Mouse (Mus musculus): ENCODE data around the gene Faim2. TPM values are rescaled to one million over a fixed set of nuclear protein-coding genes. Genes with fewer than 3 reads are reported as not detected.

The Faim2 gene
- polyA plus RNA-seq, 1 experiment from 2014 or later = 0.94 TPM

GRCm38 (mm10) chr15:99474576-99474926 is 53.4 kb downstream of the Faim2 start, which contains the start of gene Bcdin3d:
Gene Bcdin3d, minus strand, starts transcription at chr15:99474730.
- H3K9ac ChIP-seq (ENCODE audit: low read length) = peak within 1 kb of the TSS; percentile 79
- under 1% methylated on average over 26 of the region's 26 CpGs for WGBS

GRCm38 (mm10) chr15:99473801-99474575 is 54.0 kb downstream of the Faim2 start:
- Histone ChIP-seq H3K36me3 (ENCODE audit: control insufficient read depth, insufficient read depth, low read length) (peaks cover 6% of the 10 kb centered on the region; the same call in 1 of the 2 replicates), H3K27ac (ENCODE audit: low read length) (peak overlapping the region; percentile 92), H3K4me3 (ENCODE audit: low read length) (peak overlapping the region; percentile 67), H3K4me2 (ENCODE audit: low read depth, low read length) (peak overlapping the region; percentile 63), H3K4me1 (replicated peaks; ENCODE audit: control insufficient read depth, insufficient read depth, low read length) (peaks cover 12% of the 10 kb centered on the region; the same call in 1 of the 2 replicates), H3K27me3 (ENCODE audit: control insufficient read depth, insufficient read depth, low read depth, low read length) (no peaks in the 10 kb centered on the region), H3K9ac (ENCODE audit: low read length) (peak overlapping the region; percentile 79), H3K9me3 (ENCODE audit: control insufficient read depth, low read length) (no peaks in the 10 kb centered on the region)
- ATAC-seq (ENCODE audit: low read depth) = peak; percentile 89
- 2% methylated on average over 38 of the region's 38 CpGs for WGBS

More at GRCm38 (mm10) chr15:99474576-99474926, 53.4 kb downstream of the Faim2 start, which contains the start of gene Bcdin3d:
- peak; percentile 90 for ATAC-seq (ENCODE audit: low read depth)
- Histone ChIP-seq H3K27me3 (ENCODE audit: control insufficient read depth, insufficient read depth, low read depth, low read length) (no peaks in the 10 kb centered on the region), H3K36me3 (ENCODE audit: control insufficient read depth, insufficient read depth, low read length) (peaks cover 6% of the 10 kb centered on the region; the same call in 1 of the 2 replicates), H3K4me2 (ENCODE audit: low read depth, low read length) (peak within 1 kb of the TSS; percentile 63), H3K27ac (ENCODE audit: low read length) (peak within 1 kb of the TSS; percentile 92), H3K4me3 (ENCODE audit: low read length) (peak within 1 kb of the TSS; percentile 67), H3K4me1 (replicated peaks; ENCODE audit: control insufficient read depth, insufficient read depth, low read length) (peaks cover 12% of the 10 kb centered on the region; the same call in 1 of the 2 replicates), H3K9me3 (ENCODE audit: control insufficient read depth, low read length) (no peaks in the 10 kb centered on the region)

- peaks cover 6% of the 10 kb centered on the region; the same call in 1 of the 2 replicates for H3K36me3 ChIP-seq (ENCODE audit: control insufficient read depth, insufficient read depth, low read length)
- no peaks in the 10 kb centered on the region for H3K9me3 ChIP-seq (ENCODE audit: control insufficient read depth, low read length)
- no peaks in the 10 kb centered on the region for H3K27me3 ChIP-seq (ENCODE audit: control insufficient read depth, insufficient read depth, low read depth, low read length)
- no peak overlapping the region for H3K27ac ChIP-seq (ENCODE audit: low read length)
- no peak overlapping the region for H3K4me3 ChIP-seq (ENCODE audit: low read length)
- no peak overlapping the region for H3K9ac ChIP-seq (ENCODE audit: low read length)
- no peak overlapping the region for H3K4me2 ChIP-seq (ENCODE audit: low read depth, low read length)
- peaks cover 12% of the 10 kb centered on the region; the same call in 1 of the 2 replicates for H3K4me1 ChIP-seq (replicated peaks; ENCODE audit: control insufficient read depth, insufficient read depth, low read length)
- WGBS = 81% methylated on average over 7 of the region's 7 CpGs
- ATAC-seq (ENCODE audit: low read depth) = no peak
These were observed 55.0 kb downstream of the Faim2 start for GRCm38 (mm10) chr15:99472972-99473371.

GRCm38 (mm10) chr15:99471677-99472063 is 56.3 kb downstream of the Faim2 start:
- Histone ChIP-seq H3K4me1 (replicated peaks; ENCODE audit: control insufficient read depth, insufficient read depth, low read length) (peaks cover 12% of the 10 kb centered on the region; the same call in 1 of the 2 replicates), H3K27ac (ENCODE audit: low read length) (no peak overlapping the region), H3K36me3 (ENCODE audit: control insufficient read depth, insufficient read depth, low read length) (peaks cover 6% of the 10 kb centered on the region; the same call in 1 of the 2 replicates), H3K27me3 (ENCODE audit: control insufficient read depth, insufficient read depth, low read depth, low read length) (no peaks in the 10 kb centered on the region), H3K4me2 (ENCODE audit: low read depth, low read length) (no peak overlapping the region), H3K4me3 (ENCODE audit: low read length) (no peak overlapping the region), H3K9ac (ENCODE audit: low read length) (no peak overlapping the region), H3K9me3 (ENCODE audit: control insufficient read depth, low read length) (no peaks in the 10 kb centered on the region)
- no peak for ATAC-seq (ENCODE audit: low read depth)
- 67% methylated on average over 14 of the region's 14 CpGs for WGBS

- Histone ChIP-seq H3K4me2 (ENCODE audit: low read depth, low read length) (peak overlapping the region; percentile 30; the same call in 1 of the 2 replicates), H3K9ac (ENCODE audit: low read length) (no peak overlapping the region), H3K4me3 (ENCODE audit: low read length) (no peak overlapping the region), H3K36me3 (ENCODE audit: control insufficient read depth, insufficient read depth, low read length) (peaks cover 6% of the 10 kb centered on the region; the same call in 1 of the 2 replicates), H3K27me3 (ENCODE audit: control insufficient read depth, insufficient read depth, low read depth, low read length) (no peaks in the 10 kb centered on the region), H3K27ac (ENCODE audit: low read length) (no peak overlapping the region), H3K4me1 (replicated peaks; ENCODE audit: control insufficient read depth, insufficient read depth, low read length) (peaks cover 12% of the 10 kb centered on the region; the same call in 1 of the 2 replicates), H3K9me3 (ENCODE audit: control insufficient read depth, low read length) (no peaks in the 10 kb centered on the region)
- 48% methylated on average over 17 of the region's 17 CpGs for WGBS
- no peak for ATAC-seq (ENCODE audit: low read depth)
These were observed 56.8 kb downstream of the Faim2 start for GRCm38 (mm10) chr15:99470971-99471676.

- no peak for ATAC-seq (ENCODE audit: low read depth)
- H3K27ac ChIP-seq (ENCODE audit: low read length) = no peak overlapping the region; the same call in 1 of the 2 replicates
- peaks cover 6% of the 10 kb centered on the region; the same call in 1 of the 2 replicates for H3K36me3 ChIP-seq (ENCODE audit: control insufficient read depth, insufficient read depth, low read length)
- H3K4me3 ChIP-seq (ENCODE audit: low read length) = no peak overlapping the region
- WGBS = 82% methylated on average over 31 of the region's 31 CpGs
- H3K27me3 ChIP-seq (ENCODE audit: control insufficient read depth, insufficient read depth, low read depth, low read length) = no peaks in the 10 kb centered on the region
- H3K9me3 ChIP-seq (ENCODE audit: control insufficient read depth, low read length) = no peaks in the 10 kb centered on the region
- H3K4me1 ChIP-seq (replicated peaks; ENCODE audit: control insufficient read depth, insufficient read depth, low read length) = peaks cover 11% of the 10 kb centered on the region; the same call in 1 of the 2 replicates
- no peak overlapping the region for H3K4me2 ChIP-seq (ENCODE audit: low read depth, low read length)
- no peak overlapping the region for H3K9ac ChIP-seq (ENCODE audit: low read length)
These were observed 57.7 kb downstream of the Faim2 start for GRCm38 (mm10) chr15:99470224-99470761.

GRCm38 (mm10) chr15:99469736-99470135 is 58.2 kb downstream of the Faim2 start:
- Histone ChIP-seq H3K4me3 (ENCODE audit: low read length) (no peak overlapping the region), H3K27ac (ENCODE audit: low read length) (no peak overlapping the region), H3K27me3 (ENCODE audit: control insufficient read depth, insufficient read depth, low read depth, low read length) (no peaks in the 10 kb centered on the region), H3K9me3 (ENCODE audit: control insufficient read depth, low read length) (no peaks in the 10 kb centered on the region), H3K4me1 (replicated peaks; ENCODE audit: control insufficient read depth, insufficient read depth, low read length) (peaks cover 6% of the 10 kb centered on the region; the same call in 1 of the 2 replicates), H3K9ac (ENCODE audit: low read length) (no peak overlapping the region), H3K4me2 (ENCODE audit: low read depth, low read length) (no peak overlapping the region), H3K36me3 (ENCODE audit: control insufficient read depth, insufficient read depth, low read length) (peaks cover 6% of the 10 kb centered on the region; the same call in 1 of the 2 replicates)
- ATAC-seq (ENCODE audit: low read depth) = no peak
- 80% methylated on average over 4 of the region's 4 CpGs for WGBS

- 0 out of 2 replicates have a peak, but pooled peaks have one; percentile 20 for ATAC-seq (ENCODE audit: low read depth)
- no peak overlapping the region for H3K9ac ChIP-seq (ENCODE audit: low read length)
These were observed 58.9 kb downstream of the Faim2 start for GRCm38 (mm10) chr15:99469067-99469466.

More at GRCm38 (mm10) chr15:99469067-99469466, 58.9 kb downstream of the Faim2 start:
- H3K36me3 ChIP-seq (ENCODE audit: control insufficient read depth, insufficient read depth, low read length) = peaks cover 6% of the 10 kb centered on the region; the same call in 1 of the 2 replicates
- H3K4me3 ChIP-seq (ENCODE audit: low read length) = no peak overlapping the region
- H3K4me2 ChIP-seq (ENCODE audit: low read depth, low read length) = no peak overlapping the region
- H3K27me3 ChIP-seq (ENCODE audit: control insufficient read depth, insufficient read depth, low read depth, low read length) = no peaks in the 10 kb centered on the region
- 37% methylated on average over 3 of the region's 3 CpGs for WGBS
- no peaks in the 10 kb centered on the region for H3K9me3 ChIP-seq (ENCODE audit: control insufficient read depth, low read length)
- no peak overlapping the region for H3K27ac ChIP-seq (ENCODE audit: low read length)
- peaks cover 5% of the 10 kb centered on the region; the same call in 1 of the 2 replicates for H3K4me1 ChIP-seq (replicated peaks; ENCODE audit: control insufficient read depth, insufficient read depth, low read length)
